Mouse (Mus musculus) frontal cortex, postnatal 14 days (tissue): ENCODE data around the gene Gzf1.
A peak's percentile ranks its signal among the peaks of the same experiment; 100 is the strongest.

Experiments used
- DNase-seq, 2 experiments: peaks; one replicate each; pipeline ENCODE4 v3.0.0; 2022; ENCODE audit warnings: low spot score in 2 of 2

Gene Gzf1

GRCm38 (mm10) chr2:148698571-148698970 is 17.7 kb downstream of the Gzf1 start:
- no peak for DNase-seq

- no peak for DNase-seq
Observed at GRCm38 (mm10) chr2:148706409-148707201, 25.8 kb downstream of the Gzf1 start.

GRCm38 (mm10) chr2:148707202-148707530 is 26.3 kb downstream of the Gzf1 start:
- no peak for DNase-seq

GRCm38 (mm10) chr2:148712326-148712725 is 31.5 kb downstream of the Gzf1 start:
- DNase-seq = no peak

- no peak for DNase-seq
Observed at GRCm38 (mm10) chr2:148717072-148717471, 36.2 kb downstream of the Gzf1 start.

- DNase-seq = no peak
Observed at GRCm38 (mm10) chr2:148719271-148719995, 38.6 kb downstream of the Gzf1 start.

- DNase-seq = peak; percentile 16 to 17
Observed at GRCm38 (mm10) chr2:148731614-148732326, 50.9 kb downstream of the Gzf1 start.

GRCm38 (mm10) chr2:148732327-148733000 is 51.6 kb downstream of the Gzf1 start, which contains the start of gene Napb:
Napb (minus strand) TSS chr2:148732467.
- DNase-seq = peak; percentile 91 to 92
